Mouse (Mus musculus): ENCODE data around the gene Lrba.

DNA sequence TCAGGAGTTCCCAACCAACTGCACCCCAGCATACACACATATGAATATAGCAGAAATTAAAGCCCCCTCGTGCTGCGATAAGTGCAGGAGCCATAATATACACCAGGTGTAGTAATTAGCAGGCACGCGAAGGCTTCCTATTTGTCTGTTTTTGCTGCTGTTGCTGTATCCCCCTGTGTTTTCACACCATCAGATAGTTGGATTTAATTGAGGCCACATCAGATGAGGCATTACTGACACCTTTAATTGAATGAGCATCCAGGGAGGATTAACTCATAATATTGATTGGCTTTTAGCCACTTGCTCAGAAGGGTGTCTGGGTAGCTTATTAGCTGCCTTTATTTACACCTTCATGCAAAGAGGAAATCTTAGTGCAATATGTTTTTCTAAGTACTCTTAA lies 515.3 kb downstream of the Lrba start:
- TF ChIP-seq TCF12 (IDR thresholded peaks at IDR 0.05; ENCODE audit: low read depth, low read length) (no peak), GABPA (IDR thresholded peaks at IDR 0.05; ENCODE audit: insufficient replicate concordance, low read depth, low read length) (no peak)

Data from CH12.LX (cell line).